Mouse (Mus musculus) liver, adult 2 months (tissue): Measurements from ENCODE around the gene Ugt3a1. TPM values are rescaled to one million over a fixed set of nuclear protein-coding genes. Genes with fewer than 3 reads are reported as not detected.
A peak's percentile ranks its signal among the peaks of the same experiment; 100 is the strongest.

Source experiments
- DNase-seq: peaks from one replicate; pipeline ENCODE4 v3.0.0-alpha.2; 2011; ENCODE audit warnings: low read depth, low spot score; ENCODE audit errors: extremely low read depth
- H3K27ac ChIP-seq: fragments of 200-500 bp; replicated peaks from 2 replicates; pipeline ENCODE4 v1.5.1; 2012; ENCODE audit warnings: low read depth, mild to moderate bottlenecking, control low read depth, inconsistent platforms, low read length; ENCODE audit not compliant: insufficient read depth
- H3K27me3 ChIP-seq: fragments of 200-500 bp; 2 replicates; pipeline ENCODE4 v1.6.1; 2012; ENCODE audit warnings: mild to moderate bottlenecking, moderate library complexity, low read length, inconsistent platforms; ENCODE audit not compliant: control insufficient read depth, insufficient read depth
- H3K36me3 ChIP-seq: fragments of 200-500 bp; 2 replicates; pipeline ENCODE4 v1.6.1; 2012; ENCODE audit warnings: low read length, inconsistent platforms; ENCODE audit not compliant: control insufficient read depth, insufficient read depth
- H3K4me1 ChIP-seq: fragments of 200-500 bp; 2 replicates; pipeline ENCODE4 v1.6.1; 2011; ENCODE audit warnings: low read length; ENCODE audit not compliant: control insufficient read depth, insufficient read depth
- H3K4me3 ChIP-seq: fragments of 200-500 bp; 2 replicates; pipeline ENCODE4 v1.5.1; 2011; ENCODE audit warnings: low read depth, mild to moderate bottlenecking, control low read depth, low read length, moderate library complexity; ENCODE audit not compliant: insufficient read depth
- H3K79me2 ChIP-seq: fragments of 200-500 bp; 2 replicates; pipeline ENCODE4 v1.6.1; 2012; ENCODE audit warnings: inconsistent platforms, mild to moderate bottlenecking, low read length, moderate library complexity; ENCODE audit not compliant: control insufficient read depth, insufficient read depth
- H3K9ac ChIP-seq: fragments of 200-500 bp; 2 replicates; pipeline ENCODE4 v1.6.1; 2012; ENCODE audit warnings: low read depth, mild to moderate bottlenecking, control low read depth, inconsistent platforms, low read length
- CTCF ChIP-seq: fragments of 200-500 bp; IDR thresholded peaks from 2 replicates; pipeline ENCODE4 v1.5.1; 2011; ENCODE audit warnings: low read depth, low read length, control low read depth
- POLR2A ChIP-seq: fragments of 200-500 bp; IDR thresholded peaks from 2 replicates; pipeline ENCODE4 v1.6.1; 2011; ENCODE audit warnings: low read length, control low read depth; ENCODE audit not compliant: insufficient read depth; ENCODE audit errors: extremely low read depth
- WGBS: fragments of 180-500 bp; shearing (Covaris S2); methylation state at CpG from one replicate; pipeline ENCODE4 v1.1.7; 2018; 5-methylcytosine and 5-hydroxymethylcytosine counted together
- polyA plus RNA-seq: library from polyadenylated mRNA; depleted of rRNA; stranded (reverse); fragments of >200 nt; gene quantifications from 2 replicates; pipeline ENCODE4 v1.2.3, GENCODE M21; 2012
- total RNA-seq: library from RNA; depleted of rRNA; stranded (reverse); fragments of >200 nt; gene quantifications from 2 replicates; pipeline ENCODE4 v1.2.3, GENCODE M21; 2014

Gene Ugt3a1
- total and polyA plus RNA-seq, 2 experiments = 50.9 to 118 TPM

DNA sequence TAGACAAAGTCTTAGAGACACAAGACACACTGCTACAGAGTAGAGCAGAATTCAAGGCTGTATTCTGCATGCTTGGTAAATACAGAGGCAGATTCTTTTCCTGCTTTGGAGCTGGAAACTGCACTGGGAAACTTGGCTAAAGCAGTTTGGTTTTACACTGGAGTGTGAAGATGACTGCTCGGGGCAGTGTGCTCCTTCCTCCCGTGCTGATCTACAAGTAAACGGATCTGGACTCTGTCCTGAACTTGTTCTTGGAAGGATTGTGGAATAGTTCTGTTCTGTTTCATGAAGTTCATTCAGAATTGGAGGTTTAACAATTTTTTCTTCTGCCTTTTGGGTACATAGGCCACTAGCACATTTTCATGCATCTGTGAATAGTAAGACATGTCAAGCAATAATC lies 2.3 kb downstream of the Ugt3a1 start:
- Histone ChIP-seq H3K79me2 (peaks cover 6% of the 10 kb centered on the region; the same call in 1 of the 2 replicates), H3K27me3 (no peaks in the 10 kb centered on the region), H3K9ac (no peak overlapping the region), H3K4me3 (no peak overlapping the region), H3K36me3 (peaks cover 3% of the 10 kb centered on the region; the same call in 1 of the 2 replicates), H3K4me1 (peaks cover 12% of the 10 kb centered on the region; the same call in 1 of the 2 replicates), H3K27ac (peak overlapping the region; percentile 63)
- DNase-seq = peak; percentile 74
- WGBS = 19% methylated on average over 3 of the region's 3 CpGs
- TF ChIP-seq CTCF (no peak), POLR2A (no peak)

DNA sequence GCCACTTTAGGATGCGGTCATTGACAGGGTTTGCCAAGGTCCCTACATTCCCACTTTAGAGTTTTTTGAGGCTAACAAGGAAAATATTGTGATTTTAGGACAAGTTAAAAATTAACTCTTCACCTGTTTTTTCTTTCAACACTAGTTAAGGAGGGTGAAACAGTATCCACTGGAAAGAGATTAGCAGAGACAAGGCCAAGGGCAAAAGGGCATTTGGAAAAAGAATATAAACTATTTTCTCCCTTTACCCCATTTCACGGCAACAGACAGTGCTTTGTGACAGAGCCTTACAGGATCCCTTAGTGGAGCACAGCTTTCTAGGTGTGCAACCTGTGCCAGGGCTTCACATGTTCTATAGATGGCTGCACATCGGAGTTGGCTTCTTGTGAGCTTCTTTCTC lies 2.9 kb downstream of the Ugt3a1 start:
- 35% methylated on average over 3 of the region's 3 CpGs for WGBS
- Histone ChIP-seq H3K27me3 (no peaks in the 10 kb centered on the region), H3K9ac (peak overlapping the region; percentile 77), H3K27ac (peak overlapping the region; percentile 100), H3K36me3 (peaks cover 6% of the 10 kb centered on the region), H3K79me2 (peaks cover 6% of the 10 kb centered on the region; the same call in 1 of the 2 replicates), H3K4me1 (peaks cover 13% of the 10 kb centered on the region; the same call in 1 of the 2 replicates), H3K4me3 (peak overlapping the region; percentile 47; the same call in 1 of the 2 replicates)
- DNase-seq = peak; percentile 95
- TF ChIP-seq POLR2A (no peak), CTCF (no peak)

DNA sequence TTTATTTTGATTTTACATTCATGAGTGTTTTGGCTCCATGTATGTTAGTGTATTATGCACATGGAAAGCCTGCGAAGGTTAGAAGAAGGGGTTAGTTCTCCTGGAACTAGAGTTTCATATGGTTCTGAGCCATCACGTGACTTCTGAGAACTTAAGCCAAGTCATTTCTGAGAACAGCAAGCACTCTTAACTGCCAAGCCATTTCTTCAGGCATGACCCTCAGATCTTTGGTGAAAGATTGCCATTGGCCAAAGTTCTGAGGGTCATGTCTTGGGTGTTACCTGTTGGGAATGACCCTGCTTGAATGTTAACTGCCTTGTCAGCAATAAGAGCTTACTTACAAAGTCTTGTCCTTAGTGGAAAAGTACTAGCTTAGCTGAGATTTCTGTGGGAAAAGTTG lies 6.5 kb downstream of the Ugt3a1 start:
- no peak for DNase-seq
- H3K36me3 ChIP-seq = peaks cover 7% of the 10 kb centered on the region
- TF ChIP-seq CTCF (no peak), POLR2A (no peak)
- H3K79me2 ChIP-seq = peaks cover 6% of the 10 kb centered on the region; the same call in 1 of the 2 replicates
- WGBS = 78% methylated on average over 2 of the region's 2 CpGs
- no peak overlapping the region for H3K4me3 ChIP-seq
- no peak overlapping the region for H3K9ac ChIP-seq
- H3K4me1 ChIP-seq = peaks cover 10% of the 10 kb centered on the region; the same call in 1 of the 2 replicates
- H3K27ac ChIP-seq = no peak overlapping the region
- no peaks in the 10 kb centered on the region for H3K27me3 ChIP-seq

DNA sequence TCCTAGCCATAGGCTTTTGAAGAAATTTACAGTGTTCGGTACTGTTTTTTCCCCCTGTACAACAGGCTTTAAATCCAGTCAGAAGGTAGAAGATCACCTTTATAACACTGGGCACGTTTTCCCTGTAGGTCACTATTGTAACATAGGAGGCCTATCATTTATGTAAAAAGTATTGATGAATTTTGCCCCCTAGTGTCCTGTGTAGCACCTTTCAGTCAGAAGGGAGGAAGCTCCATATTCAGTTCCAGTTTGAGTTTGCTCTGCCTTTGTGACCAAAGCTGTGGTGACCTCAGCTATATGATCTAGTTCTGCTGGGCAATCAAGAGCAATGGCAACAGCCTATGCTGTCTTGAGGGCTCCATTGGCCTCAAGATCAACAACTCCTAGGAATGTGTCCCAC lies 13.0 kb downstream of the Ugt3a1 start:
- Histone ChIP-seq H3K27ac (no peak overlapping the region), H3K4me3 (no peak overlapping the region), H3K27me3 (no peaks in the 10 kb centered on the region), H3K4me1 (peaks cover 4% of the 10 kb centered on the region; the same call in 1 of the 2 replicates), H3K9ac (no peak overlapping the region), H3K36me3 (peaks cover 1% of the 10 kb centered on the region; the same call in 1 of the 2 replicates), H3K79me2 (no peaks in the 10 kb centered on the region)
- peak; percentile 64 for DNase-seq
- TF ChIP-seq POLR2A = no peak
- TF ChIP-seq CTCF = no peak
- WGBS = 39% methylated on average over 2 of the region's 2 CpGs

DNA sequence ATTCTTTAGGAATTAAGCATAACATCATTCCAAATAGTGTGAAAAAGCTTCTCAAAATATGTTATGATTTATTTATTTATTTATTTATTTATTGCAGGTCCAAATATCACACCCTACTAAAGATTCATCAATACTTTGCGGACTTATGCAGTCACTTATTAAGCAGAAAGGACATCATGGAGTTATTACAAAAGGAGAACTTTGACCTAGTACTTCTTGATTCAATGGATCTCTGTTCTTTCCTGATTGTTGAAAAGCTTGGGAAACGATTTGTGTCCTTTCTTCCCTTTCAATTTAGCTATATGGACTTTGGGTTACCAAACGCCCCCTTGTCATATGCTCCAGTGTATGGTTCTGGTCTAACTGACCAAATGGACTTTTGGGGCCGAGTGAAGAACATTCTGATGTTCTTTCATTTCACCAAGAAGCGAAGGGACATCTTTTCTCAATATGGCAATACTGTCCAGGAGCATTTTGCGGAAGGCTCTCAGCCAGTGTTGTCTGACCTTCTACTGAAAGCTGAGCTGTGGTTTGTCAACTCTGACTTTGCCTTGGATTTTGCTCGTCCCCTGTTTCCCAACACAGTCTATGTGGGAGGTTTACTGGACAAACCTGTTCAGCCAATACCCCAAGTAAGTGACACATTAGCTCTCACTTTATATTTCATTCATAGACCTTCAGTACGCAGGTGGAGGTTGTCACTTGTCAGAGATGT lies 29.4 kb downstream of the Ugt3a1 start:
- Histone ChIP-seq H3K36me3 (peaks cover 2% of the 10 kb centered on the region; the same call in 1 of the 2 replicates), H3K27ac (no peak overlapping the region), H3K4me3 (no peak overlapping the region), H3K4me1 (no peaks in the 10 kb centered on the region; the same call in 1 of the 2 replicates), H3K27me3 (no peaks in the 10 kb centered on the region), H3K9ac (no peak overlapping the region), H3K79me2 (no peaks in the 10 kb centered on the region)
- DNase-seq = peak; percentile 82
- no peak for TF ChIP-seq POLR2A
- TF ChIP-seq CTCF = no peak
- 47% methylated on average over 8 of the region's 8 CpGs for WGBS

DNA sequence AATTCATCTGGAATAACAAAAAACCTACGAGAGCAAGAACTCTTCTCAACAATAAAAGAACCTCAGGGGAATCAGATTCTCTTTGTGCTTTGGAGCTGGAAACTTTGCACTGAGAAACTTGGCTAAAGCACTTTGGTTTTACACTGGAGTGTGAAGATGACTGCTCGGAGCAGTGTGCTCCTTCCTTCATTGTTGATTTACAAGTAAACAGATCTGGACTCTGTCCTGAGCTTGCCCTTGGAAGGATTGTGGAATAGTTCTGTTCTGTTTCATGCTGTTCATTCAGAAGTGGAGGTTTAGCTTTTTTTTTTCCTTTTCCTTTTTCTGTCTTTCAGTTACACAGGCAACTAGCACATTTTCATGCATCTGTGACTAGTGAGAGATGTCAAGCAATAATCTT lies 57.9 kb downstream of the Ugt3a1 start:
- no peaks in the 10 kb centered on the region for H3K27me3 ChIP-seq
- H3K4me3 ChIP-seq = no peak overlapping the region
- H3K27ac ChIP-seq = peak overlapping the region; percentile 96
- 42% methylated on average over 2 of the region's 2 CpGs for WGBS
- H3K36me3 ChIP-seq = peaks cover 4% of the 10 kb centered on the region; the same call in 1 of the 2 replicates
- peak; percentile 83 for DNase-seq
- H3K9ac ChIP-seq = no peak overlapping the region
- H3K79me2 ChIP-seq = peaks cover 2% of the 10 kb centered on the region; the same call in 1 of the 2 replicates
- TF ChIP-seq CTCF = no peak
- no peak for TF ChIP-seq POLR2A
- peaks cover 8% of the 10 kb centered on the region; the same call in 1 of the 2 replicates for H3K4me1 ChIP-seq
